Mouse (Mus musculus) layer of hippocampus, adult 18-20 months (tissue): ENCODE measurements around the gene Rpl36al. TPM values are rescaled to one million over a fixed set of nuclear protein-coding genes. Genes with fewer than 3 reads are reported as not detected.

ENCODE experiments used
- DNase-seq, 2 experiments: peaks; one replicate each; pipeline ENCODE4 v3.0.0; 2022; ENCODE audit warnings: low spot score in 2 of 2
- microRNA-seq, 2 experiments: library from miRNA; unstranded; fragments of <30 nt; microRNA quantifications; one replicate each; pipeline ENCODE4 v1.2.0; 2021
- total RNA-seq, 2 experiments: library from RNA; stranded (reverse); gene quantifications; 2 replicates each; pipeline ENCODE4 v1.2.3; 2021

Rpl36al gene
- total RNA-seq, 2 experiments from 2014 or later: 188 to 192 TPM

GRCm38 (mm10) chr12:69159578-69159940, 24.3 kb downstream of the Rpl36al start:
- DNase-seq: peak in 1 of 2 experiments; percentile 42

GRCm38 (mm10) chr12:69158765-69159577, 24.9 kb downstream of the Rpl36al start, which contains the start of gene Rps29:
Gene Rps29, minus strand, starts transcription at chr12:69159186.
- peak; percentile 99 for DNase-seq

GRCm38 (mm10) chr12:69158366-69158764, 25.5 kb downstream of the Rpl36al start:
- DNase-seq: no peak

- no peak for DNase-seq
Observed at GRCm38 (mm10) chr12:69157107-69157506, 26.8 kb downstream of the Rpl36al start.

- DNase-seq: no peak
Observed at GRCm38 (mm10) chr12:69156436-69156835, 27.4 kb downstream of the Rpl36al start.

GRCm38 (mm10) chr12:69155923-69156322, 28.0 kb downstream of the Rpl36al start:
- no peak for DNase-seq

GRCm38 (mm10) chr12:69150049-69150448, 33.8 kb downstream of the Rpl36al start:
- DNase-seq: no peak

- no peak for DNase-seq
Observed at GRCm38 (mm10) chr12:69147166-69147735, 36.6 kb downstream of the Rpl36al start.

GRCm38 (mm10) chr12:69143460-69143859, 40.4 kb downstream of the Rpl36al start:
- DNase-seq: no peak

GRCm38 (mm10) chr12:69139841-69140240, 44.0 kb downstream of the Rpl36al start:
- no peak for DNase-seq

- no peak for DNase-seq
Observed at GRCm38 (mm10) chr12:69139201-69139600, 44.7 kb downstream of the Rpl36al start.

Small RNAs within 50 kb of the gene (microRNA-seq; reads per million reads assigned to microRNA genes)
- gene Gm47287 (0 reads per million in 2 experiments), gene Gm47295 (1.7 to 2.5 reads per million in 2 experiments)

Other genes with a start within 250 kb of the Rpl36al start
- 1,000 to 10,000 TPM; 1,313 to 1,405 TPM for gene Rps29, start 24.9 kb downstream of the Rpl36al start, total RNA-seq
- not detected for gene Lrr1, start 15.3 kb downstream of the Rpl36al start, total RNA-seq
- 10 to 100 TPM; 25.9 to 27.1 TPM for gene Mgat2, start 74 bp upstream of the Rpl36al start, total RNA-seq
- 1 to 10 TPM; 5.0 to 5.4 TPM for gene Gm49383, start 13.0 kb upstream of the Rpl36al start, total RNA-seq
- 1 to 10 TPM; 1.5 to 1.8 TPM for gene Dnaaf2, start 14.3 kb upstream of the Rpl36al start, total RNA-seq
- gene Gm49384, start 20.2 kb upstream of the Rpl36al start, total RNA-seq: 1 to 10 TPM; 3.4 to 4.6 TPM
- gene Pole2, start 44.1 kb upstream of the Rpl36al start, total RNA-seq: under 1 TPM; 0.20 to 0.28 TPM
- gene Klhdc1, start 57.1 kb upstream of the Rpl36al start, total RNA-seq: 10 to 100 TPM; 18.8 to 19.4 TPM
- 100 to 1,000 TPM; 120 to 125 TPM for gene Klhdc2, start 112.6 kb upstream of the Rpl36al start, total RNA-seq
- 10 to 100 TPM; 43.5 to 54.5 TPM for gene Nemf, start 173.1 kb upstream of the Rpl36al start, total RNA-seq
- gene Arf6, start 188.1 kb upstream of the Rpl36al start, total RNA-seq: 10 to 100 TPM; 47.2 to 49.9 TPM
- gene Gm9887, start 188.4 kb upstream of the Rpl36al start, total RNA-seq: not detected